Mouse (Mus musculus) MEL (cell line): ENCODE measurements at regions not wholly inside any gene's neighbourhood (a gene's known extent, or its start where the extent isn't known, plus 50 kb on each side); places are given as distances from the start of the nearest gene placed in this dataset.

Experiments used
- CHD2 ChIP-seq: IDR thresholded peaks from 2 replicates; pipeline ENCODE4 v1.6.1; 2011; ENCODE audit warnings: low read length, improper control_type of control experiment
- CTCF ChIP-seq, 3 experiments: IDR thresholded peaks in 2 of 3; conservative IDR thresholded peaks in 1 of 3; 2 replicates each; pipeline ENCODE4 v1.5.1; 2011 to 2012; ENCODE audit warnings: low read length in 3 of 3, low read depth in 2 of 3, mild to moderate bottlenecking in 2 of 3, improper control_type of control experiment in 1 of 3, inconsistent platforms in 1 of 3, mixed read lengths in 1 of 3, moderate library complexity in 1 of 3; ENCODE audit not compliant: control insufficient read depth in 1 of 3, insufficient read depth in 1 of 3, poor library complexity in 1 of 3, severe bottlenecking in 1 of 3
- HCFC1 ChIP-seq: IDR thresholded peaks from 2 replicates; pipeline ENCODE4 v1.6.1; 2012; ENCODE audit warnings: low read depth, mild to moderate bottlenecking, inconsistent platforms, low read length, improper control_type of control experiment, moderate library complexity
- KAT2A ChIP-seq: conservative IDR thresholded peaks from 2 replicates; pipeline ENCODE4 v1.6.1; 2012; ENCODE audit warnings: low read depth, low read length, improper control_type of control experiment, inconsistent platforms
- MEF2A ChIP-seq: IDR thresholded peaks from 2 replicates; pipeline ENCODE4 v1.6.1; 2014; ENCODE audit warnings: low read depth, mild to moderate bottlenecking, inconsistent platforms, low read length, improper control_type of control experiment; ENCODE audit not compliant: poor library complexity, insufficient replicate concordance, severe bottlenecking; ENCODE audit errors: extremely low read depth
- NRF1 ChIP-seq: IDR thresholded peaks from 2 replicates; pipeline ENCODE4 v1.6.1; 2014; ENCODE audit warnings: low read depth, mild to moderate bottlenecking, inconsistent platforms, low read length, improper control_type of control experiment, moderate library complexity; ENCODE audit not compliant: poor library complexity, insufficient read depth, severe bottlenecking
- POLR2A ChIP-seq, 2 experiments: IDR thresholded peaks; 2 replicates each; pipeline ENCODE4 v1.6.1; 2011 to 2012; ENCODE audit warnings: low read length in 2 of 2, mild to moderate bottlenecking in 2 of 2, control low read depth in 1 of 2, improper control_type of control experiment in 1 of 2, low read depth in 1 of 2, moderate library complexity in 1 of 2; ENCODE audit not compliant: control insufficient read depth in 1 of 2, insufficient read depth in 1 of 2, poor library complexity in 1 of 2
- POLR2AphosphoS2 ChIP-seq: IDR thresholded peaks from 2 replicates; pipeline ENCODE4 v1.6.1; 2011; ENCODE audit warnings: low read length, improper control_type of control experiment
- SIN3A ChIP-seq: IDR thresholded peaks from 2 replicates; pipeline ENCODE4 v1.6.1; 2012; ENCODE audit warnings: low read length, improper control_type of control experiment, inconsistent platforms
- TCF12 ChIP-seq: IDR thresholded peaks from 2 replicates; pipeline ENCODE4 v1.6.1; 2014; ENCODE audit warnings: low read depth, mild to moderate bottlenecking, inconsistent platforms, low read length, improper control_type of control experiment, moderate library complexity
- ZNF384 ChIP-seq: IDR thresholded peaks from 2 replicates; pipeline ENCODE4 v1.6.1; 2012; ENCODE audit warnings: low read depth, mild to moderate bottlenecking, inconsistent platforms, low read length, improper control_type of control experiment

DNA sequence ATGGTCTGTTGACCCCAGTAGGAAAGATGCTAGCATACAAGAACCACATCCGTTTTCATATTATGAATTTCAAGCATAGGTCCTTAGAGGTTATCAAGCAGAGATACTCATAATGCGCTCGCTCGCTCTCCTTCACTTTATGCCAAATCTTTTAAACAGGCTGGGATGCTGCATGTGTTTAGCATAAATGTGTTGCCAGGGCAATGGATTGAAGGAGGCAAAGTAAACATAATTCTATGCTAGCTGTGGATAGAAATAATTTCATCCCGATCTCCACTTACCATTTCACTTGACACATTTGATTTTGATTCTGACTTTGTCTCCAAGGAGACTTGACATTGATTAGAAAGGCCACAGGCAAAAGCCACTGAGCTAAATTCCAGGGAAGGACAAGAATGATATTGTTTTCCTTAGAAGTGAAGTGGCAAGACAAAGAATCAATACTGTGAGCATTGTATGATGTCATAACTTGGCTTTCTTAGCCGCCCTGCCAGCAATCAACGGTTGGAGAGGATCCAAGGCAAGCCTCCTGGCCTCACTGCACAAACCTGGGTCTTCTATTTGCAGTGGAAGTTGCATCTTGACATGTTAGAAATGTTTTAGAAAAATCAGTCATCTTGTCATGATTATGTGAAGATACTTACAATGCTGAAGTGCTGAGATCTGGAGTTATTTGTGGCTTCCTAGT, 217.3 kb upstream of the Arglu1 start:
- no peak for TF ChIP-seq CTCF (IDR thresholded peaks at IDR 0.05 in 2 of 3, conservative IDR thresholded peaks at IDR 0.05 in 1 of 3; ENCODE audit: control insufficient read depth in 1 of 3, insufficient read depth in 1 of 3, low read depth in 2 of 3, low read length in 3 of 3, poor library complexity in 1 of 3, severe bottlenecking in 1 of 3)
- TF ChIP-seq KAT2A: no peak
- no peak for TF ChIP-seq MEF2A
- no peak for TF ChIP-seq HCFC1
- TF ChIP-seq TCF12: no peak
- TF ChIP-seq CHD2: no peak
- no peak for TF ChIP-seq SIN3A
- no peak for TF ChIP-seq ZNF384
- no peak for TF ChIP-seq NRF1
- TF ChIP-seq POLR2A (IDR thresholded peaks at IDR 0.05; ENCODE audit: control insufficient read depth in 1 of 2, insufficient read depth in 1 of 2, low read depth in 1 of 2, low read length in 2 of 2, poor library complexity in 1 of 2): no peak
- no peak for TF ChIP-seq POLR2AphosphoS2
